Mouse (Mus musculus) forebrain, embryonic 11.5 days (tissue): Measurements from ENCODE around the gene Hopx. TPM values are rescaled to one million over a fixed set of nuclear protein-coding genes. Genes with fewer than 3 reads are reported as not detected.
"Not testable (repeated sequence)": the region's sequence is repeated elsewhere in the genome, so short reads cannot be mapped to it uniquely, and the experiment has no call there.

Experiments used
- ATAC-seq: fragments of 200-750 bp; cut with Nextera tagmentation; replicated peaks from 2 replicates; pipeline ENCODE4 v1.8.0; 2017; ENCODE audit warnings: moderate TSS enrichment; ENCODE audit not compliant: low FRiP score
- DNase-seq: peaks from one replicate; pipeline ENCODE4 v3.0.0-alpha.2; 2017; ENCODE audit warnings: low spot score
- H3K27ac ChIP-seq: fragments of 300-500 bp; sonication (generic); 2 replicates; pipeline ENCODE4 v1.5.1; 2014; ENCODE audit warnings: low read depth, low read length
- H3K27me3 ChIP-seq: fragments of 300-500 bp; sonication (generic); 2 replicates; pipeline ENCODE4 v1.6.1; 2014; ENCODE audit warnings: mild to moderate bottlenecking, low read length, mixed read lengths; ENCODE audit not compliant: control insufficient read depth, insufficient read depth
- H3K36me3 ChIP-seq: fragments of 300-500 bp; sonication (generic); 2 replicates; pipeline ENCODE4 v1.6.1; 2014; ENCODE audit warnings: mild to moderate bottlenecking, low read length, moderate library complexity, mixed read lengths; ENCODE audit not compliant: control insufficient read depth, insufficient read depth
- H3K4me1 ChIP-seq: fragments of 300-500 bp; sonication (generic); replicated peaks from 2 replicates; pipeline ENCODE4 v1.6.1; 2014; ENCODE audit warnings: low read length, mixed read lengths; ENCODE audit not compliant: control insufficient read depth, insufficient read depth
- H3K4me2 ChIP-seq: fragments of 300-500 bp; sonication (generic); 2 replicates; pipeline ENCODE4 v1.6.1; 2014; ENCODE audit warnings: low read depth, mild to moderate bottlenecking, low read length, moderate library complexity, mixed read lengths; ENCODE audit not compliant: severe bottlenecking
- H3K4me3 ChIP-seq: fragments of 300-500 bp; sonication (generic); 2 replicates; pipeline ENCODE4 v1.5.1; 2014; ENCODE audit warnings: low read depth, low read length
- H3K9ac ChIP-seq: fragments of 300-500 bp; sonication (generic); 2 replicates; pipeline ENCODE4 v1.6.1; 2014; ENCODE audit warnings: low read length
- H3K9me3 ChIP-seq: fragments of 300-500 bp; sonication (generic); 2 replicates; pipeline ENCODE4 v1.6.1; 2016; ENCODE audit warnings: low read length, mixed read lengths; ENCODE audit not compliant: control insufficient read depth
- WGBS: fragments of 180-500 bp; shearing (Covaris S2); extraction: QIAGEN DNeasy Blood & Tissue Kit; methylation state at CpG from one replicate; pipeline ENCODE4 v1.1.7; 2014; 5-methylcytosine and 5-hydroxymethylcytosine counted together
- polyA plus RNA-seq: library from polyadenylated mRNA; unstranded; fragments of >200 nt; fragmentation: Nextera tagmentation; extraction: Ambion mirVana; gene quantifications from 2 replicates; pipeline ENCODE4 v1.2.1, GENCODE M21; 2014

Hopx gene
- polyA plus RNA-seq, 1 experiment from 2014 or later, result 0.63 TPM

DNA sequence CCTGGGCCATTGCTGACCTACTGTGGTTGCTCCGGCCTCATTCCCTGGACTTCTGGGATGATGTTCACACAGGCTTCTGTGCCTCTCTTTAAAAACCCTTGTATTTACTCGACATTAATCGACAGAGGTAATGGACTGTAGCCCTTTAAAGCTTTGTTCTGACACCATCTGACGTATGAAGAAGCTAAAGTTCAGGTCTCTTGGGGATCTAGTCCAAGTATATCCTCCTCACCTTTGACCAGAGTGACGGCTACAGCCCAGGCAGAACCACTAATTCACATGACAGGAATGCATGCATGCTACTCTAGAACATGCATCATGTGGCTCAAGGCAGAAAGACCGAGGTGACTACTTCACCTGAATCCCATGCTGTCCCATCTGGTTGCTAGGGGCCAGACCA, 14.2 kb downstream of the Hopx start:
- no peaks in the 10 kb centered on the region for H3K9me3 ChIP-seq
- H3K27me3 ChIP-seq, result peaks cover 14% of the 10 kb centered on the region
- no peak overlapping the region for H3K9ac ChIP-seq
- peaks cover 10% of the 10 kb centered on the region; the same call in 1 of the 2 replicates for H3K4me1 ChIP-seq
- H3K4me2 ChIP-seq, result no peak overlapping the region
- no peak for DNase-seq
- no peak for ATAC-seq
- no peaks in the 10 kb centered on the region for H3K36me3 ChIP-seq
- no peak overlapping the region for H3K4me3 ChIP-seq
- 88% methylated on average over 6 of the region's 6 CpGs for WGBS
- H3K27ac ChIP-seq, result no peak overlapping the region

DNA sequence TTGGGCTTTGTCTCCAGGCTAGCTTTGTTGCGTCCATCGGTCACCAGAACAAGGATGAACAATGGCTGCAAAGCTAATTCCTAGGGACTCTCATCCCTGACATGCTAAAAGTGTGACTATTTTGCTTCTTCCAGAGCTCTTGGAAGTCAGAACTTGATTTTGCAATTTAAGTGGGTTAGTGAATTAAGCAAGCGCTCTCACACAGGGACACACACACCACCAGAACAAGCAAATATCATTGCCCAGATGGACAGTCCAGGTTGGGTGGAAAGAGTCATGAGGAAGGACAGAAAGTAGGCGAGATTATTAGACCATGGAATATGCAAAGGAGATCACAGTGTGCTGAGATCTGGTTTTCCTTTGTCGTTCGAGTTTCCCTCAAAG, 14.9 kb downstream of the Hopx start:
- Histone ChIP-seq H3K36me3 (no peaks in the 10 kb centered on the region), H3K4me1 (peaks cover 12% of the 10 kb centered on the region; the same call in 1 of the 2 replicates), H3K27ac (no peak overlapping the region), H3K4me2 (no peak overlapping the region), H3K9me3 (no peaks in the 10 kb centered on the region), H3K9ac (no peak overlapping the region), H3K4me3 (no peak overlapping the region), H3K27me3 (peaks cover 16% of the 10 kb centered on the region)
- ATAC-seq (no peak), DNase-seq (no peak)
- 82% methylated on average over 6 of the region's 6 CpGs for WGBS

DNA sequence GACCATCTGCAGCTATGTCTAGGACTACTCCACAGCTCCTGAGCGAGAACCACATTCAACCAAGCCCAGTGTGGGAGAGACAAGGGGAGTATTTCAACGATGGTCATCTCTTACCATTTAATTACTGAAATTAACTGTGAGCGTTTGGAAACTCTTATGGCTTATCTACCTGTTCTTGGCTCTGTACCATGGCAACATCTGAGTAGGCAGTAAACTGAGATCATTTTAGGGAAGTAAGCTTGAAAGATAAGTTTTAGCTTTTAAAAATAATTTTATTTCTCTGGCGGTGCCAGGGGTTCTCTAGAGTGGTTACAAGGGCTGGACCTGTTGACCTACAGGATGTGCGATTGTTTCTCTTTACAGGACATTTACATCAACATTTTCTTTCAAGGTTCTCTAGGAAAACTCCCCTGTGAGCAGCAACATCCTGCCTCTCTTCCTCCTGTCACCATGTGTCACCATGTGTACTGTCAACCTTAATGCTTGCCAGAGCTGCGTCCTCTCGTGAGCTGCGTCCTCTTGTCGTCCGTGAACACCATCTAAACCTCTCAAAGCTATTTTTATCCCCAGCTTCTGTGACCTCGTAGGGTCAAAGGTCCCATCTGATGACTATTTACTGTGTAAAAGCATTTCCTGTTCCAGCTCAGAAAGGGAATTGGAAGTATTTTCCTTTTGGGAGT, 15.5 kb downstream of the Hopx start:
- no peak overlapping the region for H3K4me3 ChIP-seq
- 85% methylated on average over 11 of the region's 11 CpGs for WGBS
- no peak for ATAC-seq

DNA sequence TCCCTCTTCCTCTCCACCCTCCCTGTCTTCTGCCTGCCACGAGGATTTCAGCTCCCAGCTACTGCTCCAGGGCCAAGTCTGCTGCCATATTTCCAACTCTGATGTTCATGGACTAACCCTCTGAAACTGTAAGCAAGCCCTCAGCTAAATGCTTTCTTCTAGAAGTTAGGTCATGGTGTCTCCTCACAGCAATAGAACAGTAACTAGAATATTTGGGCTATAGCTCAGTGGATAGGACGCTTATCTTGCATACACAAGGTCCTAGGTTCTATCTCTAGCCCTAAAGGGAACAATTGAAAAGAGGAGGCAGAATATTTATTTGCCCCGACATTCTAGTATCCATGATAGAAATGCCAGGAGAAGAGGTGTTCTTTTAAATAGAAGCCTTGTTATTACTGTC, 16.0 kb downstream of the Hopx start:
- DNase-seq (no peak), ATAC-seq (no peak)
- peaks cover 14% of the 10 kb centered on the region; the same call in 1 of the 2 replicates for H3K4me1 ChIP-seq
- H3K27ac ChIP-seq, result no peak overlapping the region
- H3K27me3 ChIP-seq, result peaks cover 20% of the 10 kb centered on the region
- 85% methylated on average over 3 of the region's 3 CpGs for WGBS
- H3K9me3 ChIP-seq, result no peaks in the 10 kb centered on the region
- no peak overlapping the region for H3K9ac ChIP-seq
- no peak overlapping the region for H3K4me2 ChIP-seq
- H3K4me3 ChIP-seq, result no peak overlapping the region
- H3K36me3 ChIP-seq, result no peaks in the 10 kb centered on the region

More for the DNA sequence above, 15.5 kb downstream of the Hopx start:
- Histone ChIP-seq H3K27me3 (peaks cover 16% of the 10 kb centered on the region), H3K9ac (no peak overlapping the region), H3K36me3 (no peaks in the 10 kb centered on the region), H3K9me3 (no peaks in the 10 kb centered on the region), H3K4me1 (peaks cover 13% of the 10 kb centered on the region; the same call in 1 of the 2 replicates), H3K27ac (no peak overlapping the region), H3K4me2 (no peak overlapping the region)
- DNase-seq, result no peak

DNA sequence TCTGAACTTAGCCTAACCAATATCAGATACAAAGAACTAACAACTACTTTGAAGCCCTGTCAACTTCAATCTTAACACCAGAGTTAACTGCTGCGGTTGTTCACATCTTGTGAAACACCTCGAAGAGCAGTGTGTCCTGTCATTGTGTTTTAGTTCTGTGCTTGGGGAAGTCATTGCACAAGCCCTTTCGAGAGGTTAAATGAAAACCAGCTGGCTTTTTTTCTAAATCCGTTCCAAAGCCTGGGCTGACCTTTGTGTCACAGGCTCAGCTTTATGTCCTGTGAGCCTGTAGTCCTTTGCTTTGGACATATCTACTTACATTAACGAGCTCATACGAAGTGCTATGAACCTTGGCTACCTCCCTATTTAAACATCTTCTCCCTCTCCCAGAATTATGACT, 17.2 kb downstream of the Hopx start:
- Histone ChIP-seq H3K4me3 (no peak overlapping the region), H3K27me3 (peaks cover 26% of the 10 kb centered on the region), H3K36me3 (no peaks in the 10 kb centered on the region), H3K27ac (no peak overlapping the region), H3K4me2 (no peak overlapping the region), H3K9me3 (no peaks in the 10 kb centered on the region), H3K9ac (no peak overlapping the region), H3K4me1 (peaks cover 6% of the 10 kb centered on the region; the same call in 1 of the 2 replicates)
- WGBS, result 26% methylated on average over 6 of the region's 6 CpGs
- ATAC-seq (no peak), DNase-seq (no peak)

DNA sequence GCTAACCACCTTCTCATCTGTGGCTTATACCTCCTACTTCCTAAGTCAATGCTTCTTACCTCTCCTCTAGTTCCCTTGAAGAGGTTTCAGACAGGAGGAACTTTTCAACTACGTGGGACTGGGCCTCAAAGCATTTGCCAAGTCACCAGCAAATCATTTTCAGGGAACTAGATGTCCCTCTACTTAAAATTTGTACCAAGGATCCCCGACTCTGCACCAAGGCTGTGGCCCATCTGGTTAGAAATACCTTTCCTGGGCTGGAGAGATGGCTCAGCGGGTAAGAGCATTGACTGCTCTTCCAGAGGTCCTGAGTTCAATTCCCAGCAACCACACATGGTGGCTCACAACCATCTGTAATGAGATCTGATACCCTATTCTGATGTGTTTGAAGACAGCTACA, 18.7 kb downstream of the Hopx start:
- H3K9me3 ChIP-seq, H3K4me1 ChIP-seq, H3K27ac ChIP-seq, ATAC-seq, H3K36me3 ChIP-seq, H3K9ac ChIP-seq, H3K4me3 ChIP-seq, H3K4me2 ChIP-seq, DNase-seq: not testable (repeated sequence)
- 92% methylated on average over 3 of the region's 3 CpGs for WGBS
- H3K27me3 ChIP-seq, result peaks cover 33% of the 10 kb centered on the region

DNA sequence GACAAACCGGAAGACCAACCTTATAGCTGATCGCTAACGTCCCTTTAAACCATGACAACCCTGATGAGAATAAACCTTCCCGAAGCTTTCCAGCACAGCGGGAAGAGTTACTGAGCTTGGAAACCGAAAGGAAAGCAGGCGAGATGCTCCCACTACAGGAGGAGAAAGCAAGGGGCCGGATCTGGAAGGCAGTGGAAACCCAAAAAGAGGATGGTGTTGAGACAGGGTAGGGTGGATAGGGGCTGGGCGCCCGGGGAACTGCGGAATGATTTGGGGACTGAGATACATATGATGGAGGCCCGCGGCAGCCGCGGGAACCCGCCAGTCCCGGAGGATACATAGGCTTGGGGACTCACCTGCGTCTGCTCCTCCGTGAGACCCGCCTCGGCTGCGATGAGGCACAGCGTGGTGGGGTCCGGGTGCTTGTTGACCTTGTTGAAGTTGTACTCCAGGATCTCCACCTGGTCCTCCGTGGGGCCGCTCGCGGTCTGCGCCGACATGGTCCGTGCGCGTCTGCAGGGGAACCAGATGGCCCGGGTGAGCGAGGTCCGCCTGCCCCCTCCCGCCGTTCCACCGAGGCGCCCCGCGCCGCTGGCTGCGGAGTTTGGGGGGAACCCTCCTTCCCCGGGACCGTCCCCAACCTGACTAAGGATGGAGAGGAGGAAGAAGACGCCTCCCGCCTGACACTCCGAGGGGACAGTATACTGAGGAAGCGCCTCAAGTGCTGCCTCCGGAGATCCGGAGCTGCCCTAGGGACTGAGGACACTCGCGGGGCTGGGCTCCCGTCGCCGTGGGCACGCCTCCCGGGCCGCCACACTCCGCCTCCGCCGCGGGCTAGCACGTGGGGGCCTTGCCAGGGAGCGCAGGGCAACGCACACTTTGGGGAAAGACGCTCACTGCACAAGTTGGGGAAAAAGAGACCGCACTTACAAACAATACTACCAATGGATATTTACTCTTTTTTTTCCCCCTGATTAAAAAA, 20.1 kb downstream of the Hopx start:
- peak overlapping the region; percentile 98 for H3K4me2 ChIP-seq
- peak overlapping the region; percentile 63 for H3K9ac ChIP-seq
- WGBS, result under 1% methylated on average over 68 of the region's 69 CpGs
- ATAC-seq (peak; percentile 57), DNase-seq (peak; percentile 85)
- no peaks in the 10 kb centered on the region for H3K36me3 ChIP-seq
- H3K27me3 ChIP-seq, result peaks cover 30% of the 10 kb centered on the region
- peaks cover 8% of the 10 kb centered on the region; the same call in 1 of the 2 replicates for H3K4me1 ChIP-seq
- peak overlapping the region; percentile 53 for H3K4me3 ChIP-seq
- H3K9me3 ChIP-seq, result no peaks in the 10 kb centered on the region
- no peak overlapping the region for H3K27ac ChIP-seq

DNA sequence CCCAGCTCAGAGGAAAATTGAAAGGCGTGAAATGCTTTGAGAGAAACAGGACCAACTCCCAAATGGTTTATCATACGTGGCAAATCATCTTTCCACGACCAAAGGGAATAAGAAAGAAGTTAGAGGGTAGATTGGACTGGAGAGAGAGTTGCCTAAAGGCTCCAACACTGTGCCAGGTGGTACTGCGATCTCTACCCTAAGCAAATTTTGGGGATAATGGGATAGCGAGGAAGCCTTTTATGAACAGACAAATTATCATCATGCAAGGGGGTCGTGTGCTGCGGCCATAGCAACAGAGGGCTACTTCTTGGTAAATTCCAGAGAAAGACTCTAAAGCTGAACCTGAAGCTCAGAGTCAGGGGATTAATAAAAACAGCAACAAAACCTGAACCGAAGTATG, 21.0 kb downstream of the Hopx start:
- Histone ChIP-seq H3K36me3 (no peaks in the 10 kb centered on the region), H3K27me3 (peaks cover 31% of the 10 kb centered on the region), H3K9ac (no peak overlapping the region; the same call in 1 of the 2 replicates), H3K9me3 (no peaks in the 10 kb centered on the region), H3K4me2 (peak overlapping the region; percentile 98), H3K4me1 (peaks cover 12% of the 10 kb centered on the region; the same call in 1 of the 2 replicates), H3K4me3 (peak overlapping the region; percentile 53), H3K27ac (no peak overlapping the region)
- no peak for ATAC-seq
- no peak for DNase-seq
- 30% methylated on average over 8 of the region's 8 CpGs for whole genome bisulfite sequencing
